Mouse (Mus musculus) heart, embryonic 13.5 days (tissue): Measurements from ENCODE around the gene Gm10643. TPM values are rescaled to one million over a fixed set of nuclear protein-coding genes. Genes with fewer than 3 reads are reported as not detected.

Experiments used
- ATAC-seq: fragments of 200-750 bp; cut with Nextera tagmentation; 2 replicates; pipeline ENCODE4 v1.8.0; 2017; ENCODE audit warnings: moderate TSS enrichment; ENCODE audit not compliant: insufficient number of reproducible peaks, low FRiP score, low TSS enrichment; ENCODE audit errors: extremely low read depth
- H3K27ac ChIP-seq: fragments of 300-500 bp; sonication (generic); replicated peaks from 2 replicates; pipeline ENCODE4 v1.5.1; 2015; ENCODE audit warnings: moderate library complexity, mild to moderate bottlenecking, inconsistent platforms
- H3K27me3 ChIP-seq: fragments of 300-500 bp; sonication (generic); replicated peaks from 2 replicates; pipeline ENCODE4 v1.6.1; 2015; ENCODE audit warnings: mild to moderate bottlenecking, inconsistent platforms
- H3K36me3 ChIP-seq: fragments of 300-500 bp; sonication (generic); 2 replicates; pipeline ENCODE4 v1.6.1; 2015; ENCODE audit warnings: mild to moderate bottlenecking, inconsistent platforms
- H3K4me1 ChIP-seq: fragments of 300-500 bp; sonication (generic); 2 replicates; pipeline ENCODE4 v1.6.1; 2015; ENCODE audit warnings: inconsistent platforms
- H3K4me2 ChIP-seq: fragments of 300-500 bp; sonication (generic); 2 replicates; pipeline ENCODE4 v1.6.1; 2015; ENCODE audit warnings: inconsistent platforms, mild to moderate bottlenecking, moderate library complexity
- H3K4me3 ChIP-seq: fragments of 300-500 bp; sonication (generic); 2 replicates; pipeline ENCODE4 v1.5.1; 2015; ENCODE audit warnings: moderate library complexity, mild to moderate bottlenecking, inconsistent platforms
- H3K9ac ChIP-seq: fragments of 300-500 bp; sonication (generic); 2 replicates; pipeline ENCODE4 v1.6.1; 2015; ENCODE audit warnings: inconsistent platforms, mild to moderate bottlenecking, moderate library complexity
- H3K9me3 ChIP-seq: fragments of 300-500 bp; sonication (generic); 2 replicates; pipeline ENCODE4 v1.6.1; 2016; ENCODE audit warnings: inconsistent platforms
- WGBS: fragments of 180-500 bp; shearing (Covaris S2); methylation state at CpG from one replicate; pipeline ENCODE4 v1.1.7; 2015; ENCODE audit warnings: mixed read lengths; 5-methylcytosine and 5-hydroxymethylcytosine counted together
- polyA plus RNA-seq: library from polyadenylated mRNA; unstranded; fragments of >200 nt; fragmentation: Nextera tagmentation; extraction: Ambion mirVana; gene quantifications from 2 replicates; pipeline ENCODE4 v1.2.1, GENCODE M21; 2015

Gm10643 gene
- polyA plus RNA-seq, 1 experiment from 2014 or later, result 0.86 TPM

DNA sequence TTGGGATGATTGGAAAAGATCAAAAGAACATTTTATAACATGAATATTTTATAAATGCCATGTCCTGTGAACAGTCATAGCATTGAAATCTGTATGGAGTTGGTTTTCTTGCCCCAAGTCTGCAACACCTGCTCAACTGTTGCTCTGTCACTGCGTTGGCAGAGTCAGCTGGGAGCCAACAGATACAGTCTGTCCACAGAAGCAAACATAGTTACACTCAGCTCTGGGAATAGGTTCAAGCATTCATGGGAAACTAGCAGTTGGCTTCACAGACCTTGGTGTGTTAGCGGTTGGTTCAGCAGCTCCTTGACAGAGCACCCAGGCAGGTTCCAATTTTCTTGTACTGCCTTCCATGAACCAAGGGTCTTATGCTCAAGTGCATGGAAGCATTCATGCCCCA lies 5.7 kb upstream of the Gm10643 start:
- Histone ChIP-seq H3K4me2 (no peak overlapping the region), H3K4me3 (no peak overlapping the region), H3K9ac (no peak overlapping the region), H3K27me3 (no peaks in the 10 kb centered on the region), H3K4me1 (peaks cover 62% of the 10 kb centered on the region), H3K9me3 (no peaks in the 10 kb centered on the region), H3K27ac (no peak overlapping the region), H3K36me3 (peaks cover 12% of the 10 kb centered on the region)
- WGBS, result 79% methylated on average over 2 of the region's 2 CpGs
- ATAC-seq, result no peak

GRCm38 (mm10) chr8:84070241-84070640 lies 5.3 kb upstream of the Gm10643 start:
- no peak for ATAC-seq
- no peaks in the 10 kb centered on the region for H3K27me3 ChIP-seq
- peaks cover 8% of the 10 kb centered on the region for H3K36me3 ChIP-seq
- H3K9me3 ChIP-seq, result no peaks in the 10 kb centered on the region
- peaks cover 66% of the 10 kb centered on the region for H3K4me1 ChIP-seq
- peak overlapping the region; percentile 34; the same call in 1 of the 2 replicates for H3K9ac ChIP-seq
- H3K4me3 ChIP-seq, result no peak overlapping the region
- no peak overlapping the region for H3K27ac ChIP-seq
- H3K4me2 ChIP-seq, result no peak overlapping the region
- 76% methylated on average over 5 of the region's 5 CpGs for WGBS

DNA sequence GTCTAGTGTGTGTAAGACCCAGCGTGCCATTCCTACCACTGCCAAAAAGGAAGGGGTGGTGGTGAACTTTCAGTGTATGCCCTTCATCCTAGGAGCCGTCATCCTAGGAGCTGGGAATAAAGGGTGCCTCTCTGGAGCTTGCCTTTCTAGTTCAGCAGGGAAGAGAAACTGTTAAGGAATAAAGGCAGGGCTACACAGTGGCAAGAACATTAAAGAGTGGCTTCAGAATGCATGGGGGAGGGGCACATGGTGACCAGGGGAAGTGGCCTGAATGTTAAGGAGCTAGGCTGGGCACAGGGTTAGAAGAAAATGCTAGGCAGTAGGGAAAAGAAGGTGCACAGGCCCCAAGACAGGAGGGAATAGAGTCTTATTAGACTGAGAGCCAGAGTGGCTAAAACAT lies 4.8 kb upstream of the Gm10643 start:
- ATAC-seq, result no peak
- Histone ChIP-seq H3K27ac (no peak overlapping the region), H3K4me1 (peaks cover 68% of the 10 kb centered on the region), H3K4me2 (no peak overlapping the region), H3K36me3 (peaks cover 3% of the 10 kb centered on the region), H3K9ac (peak overlapping the region; percentile 34), H3K9me3 (no peaks in the 10 kb centered on the region), H3K27me3 (no peaks in the 10 kb centered on the region), H3K4me3 (no peak overlapping the region)
- WGBS, result 77% methylated on average over 2 of the region's 2 CpGs

DNA sequence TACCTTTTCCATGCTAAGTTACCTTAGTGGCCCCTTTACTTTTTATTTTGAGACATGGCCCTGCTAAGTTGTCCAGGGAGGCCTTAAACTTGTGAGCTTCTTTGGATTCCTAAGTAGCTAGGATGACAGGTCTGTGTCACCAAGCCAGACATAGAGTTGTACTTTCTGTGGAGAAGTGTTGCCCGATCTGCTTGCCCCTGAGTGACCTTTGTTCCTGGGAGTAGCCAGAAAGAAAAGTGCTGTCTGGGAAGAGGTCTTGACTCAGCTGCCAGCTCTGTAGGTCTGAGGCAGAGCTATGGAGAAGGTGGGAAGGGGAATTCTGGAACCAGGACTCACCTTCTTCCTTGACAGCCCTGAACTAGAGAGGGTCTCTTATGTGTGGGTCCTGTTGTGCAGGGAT lies 4.2 kb upstream of the Gm10643 start:
- peak overlapping the region; percentile 34 for H3K9ac ChIP-seq
- H3K27ac ChIP-seq, result peak overlapping the region; percentile 49; the same call in 1 of the 2 replicates
- H3K4me3 ChIP-seq, result no peak overlapping the region
- WGBS, result 22% methylated on average over 1 of the region's 1 CpGs
- H3K9me3 ChIP-seq, result no peaks in the 10 kb centered on the region
- no peaks in the 10 kb centered on the region; the same call in 1 of the 2 replicates for H3K36me3 ChIP-seq
- peak overlapping the region; percentile 68 for H3K4me2 ChIP-seq
- no peak for ATAC-seq
- H3K27me3 ChIP-seq, result no peaks in the 10 kb centered on the region
- peaks cover 68% of the 10 kb centered on the region for H3K4me1 ChIP-seq

GRCm38 (mm10) chr8:84068316-84069035 lies 3.5 kb upstream of the Gm10643 start:
- no peak overlapping the region for H3K4me3 ChIP-seq
- H3K9me3 ChIP-seq, result no peaks in the 10 kb centered on the region
- H3K36me3 ChIP-seq, result no peaks in the 10 kb centered on the region
- 43% methylated on average over 12 of the region's 12 CpGs for WGBS
- no peak for ATAC-seq
- H3K27ac ChIP-seq, result peak overlapping the region; percentile 49
- H3K9ac ChIP-seq, result peak overlapping the region; percentile 34; the same call in 1 of the 2 replicates
- peaks cover 68% of the 10 kb centered on the region for H3K4me1 ChIP-seq
- no peaks in the 10 kb centered on the region for H3K27me3 ChIP-seq
- peak overlapping the region; percentile 68 for H3K4me2 ChIP-seq

- Histone ChIP-seq H3K36me3 (no peaks in the 10 kb centered on the region), H3K4me3 (peak overlapping the region; percentile 88), H3K4me2 (peak overlapping the region; percentile 68), H3K9ac (peak overlapping the region; percentile 93), H3K27ac (0 out of 2 replicates have a peak overlapping the region, but pooled peaks have one; percentile 95), H3K27me3 (no peaks in the 10 kb centered on the region), H3K9me3 (no peaks in the 10 kb centered on the region), H3K4me1 (peaks cover 62% of the 10 kb centered on the region)
- no peak for ATAC-seq
- 68% methylated on average over 7 of the region's 7 CpGs for WGBS
Measured at GRCm38 (mm10) chr8:84067911-84068310, 3.0 kb upstream of the Gm10643 start.

- no peaks in the 10 kb centered on the region for H3K27me3 ChIP-seq
- H3K4me2 ChIP-seq, result peak overlapping the region; percentile 68
- H3K9me3 ChIP-seq, result no peaks in the 10 kb centered on the region
- H3K4me3 ChIP-seq, result peak overlapping the region; percentile 88
- ATAC-seq, result peak; percentile 58
- H3K4me1 ChIP-seq, result peaks cover 54% of the 10 kb centered on the region
- peak overlapping the region; percentile 93 for H3K9ac ChIP-seq
- under 1% methylated on average over 55 of the region's 58 CpGs for WGBS
- H3K36me3 ChIP-seq, result no peaks in the 10 kb centered on the region
- H3K27ac ChIP-seq, result peak overlapping the region; percentile 95
Measured at GRCm38 (mm10) chr8:84067047-84067573, 2.2 kb upstream of the Gm10643 start.

GRCm38 (mm10) chr8:84066291-84066930 lies 1.5 kb upstream of the Gm10643 start, which contains the start of gene Rfx1:
Gene Rfx1, plus strand, starts transcription at chr8:84066834.
- H3K27me3 ChIP-seq, result no peaks in the 10 kb centered on the region
- H3K27ac ChIP-seq, result peak within 1 kb of the TSS; percentile 95
- H3K4me1 ChIP-seq, result peaks cover 47% of the 10 kb centered on the region
- under 1% methylated on average over 51 of the region's 51 CpGs for WGBS
- H3K9ac ChIP-seq, result peak within 1 kb of the TSS; percentile 93
- H3K36me3 ChIP-seq, result no peaks in the 10 kb centered on the region
- H3K4me2 ChIP-seq, result peak within 1 kb of the TSS; percentile 84
- peak within 1 kb of the TSS; percentile 88 for H3K4me3 ChIP-seq
- ATAC-seq, result peak; percentile 96
- no peaks in the 10 kb centered on the region for H3K9me3 ChIP-seq

DNA sequence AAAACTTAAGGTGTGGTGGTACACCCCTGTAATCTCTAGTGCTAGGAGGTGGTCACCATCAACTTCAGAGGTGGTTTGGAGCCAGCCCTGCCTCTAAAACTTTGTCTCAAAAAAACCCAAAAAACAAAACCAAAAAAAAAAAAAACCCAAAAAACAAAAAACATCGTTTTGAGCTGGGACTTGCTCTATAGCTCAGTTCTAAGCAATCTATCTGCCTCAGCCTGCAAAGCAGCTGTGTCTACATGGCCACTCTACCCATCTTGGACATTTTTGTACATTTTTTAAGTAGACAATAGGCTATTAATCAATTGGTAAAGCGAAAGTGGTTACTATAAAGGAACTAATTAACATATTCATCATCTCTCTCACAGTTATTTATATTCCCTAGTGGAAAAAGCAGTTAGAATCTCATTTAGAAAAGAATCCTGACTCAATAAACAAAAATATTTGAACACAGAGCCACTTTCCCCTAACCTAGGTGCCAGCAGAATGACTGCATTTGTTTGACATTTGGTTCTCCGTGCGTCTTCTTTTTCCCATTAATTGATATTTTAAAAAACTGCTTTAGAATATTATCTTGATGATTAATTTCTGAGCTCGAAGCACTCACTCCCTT lies 628 bp upstream of the Gm10643 start:
- Histone ChIP-seq H3K9ac (peak overlapping the region; percentile 88), H3K27ac (peak overlapping the region; percentile 90), H3K4me1 (peaks cover 39% of the 10 kb centered on the region), H3K27me3 (no peaks in the 10 kb centered on the region), H3K36me3 (no peaks in the 10 kb centered on the region), H3K4me2 (peak overlapping the region; percentile 84), H3K9me3 (no peaks in the 10 kb centered on the region), H3K4me3 (peak overlapping the region; percentile 88)
- ATAC-seq, result no peak
- 27% methylated on average over 5 of the region's 5 CpGs for WGBS

DNA sequence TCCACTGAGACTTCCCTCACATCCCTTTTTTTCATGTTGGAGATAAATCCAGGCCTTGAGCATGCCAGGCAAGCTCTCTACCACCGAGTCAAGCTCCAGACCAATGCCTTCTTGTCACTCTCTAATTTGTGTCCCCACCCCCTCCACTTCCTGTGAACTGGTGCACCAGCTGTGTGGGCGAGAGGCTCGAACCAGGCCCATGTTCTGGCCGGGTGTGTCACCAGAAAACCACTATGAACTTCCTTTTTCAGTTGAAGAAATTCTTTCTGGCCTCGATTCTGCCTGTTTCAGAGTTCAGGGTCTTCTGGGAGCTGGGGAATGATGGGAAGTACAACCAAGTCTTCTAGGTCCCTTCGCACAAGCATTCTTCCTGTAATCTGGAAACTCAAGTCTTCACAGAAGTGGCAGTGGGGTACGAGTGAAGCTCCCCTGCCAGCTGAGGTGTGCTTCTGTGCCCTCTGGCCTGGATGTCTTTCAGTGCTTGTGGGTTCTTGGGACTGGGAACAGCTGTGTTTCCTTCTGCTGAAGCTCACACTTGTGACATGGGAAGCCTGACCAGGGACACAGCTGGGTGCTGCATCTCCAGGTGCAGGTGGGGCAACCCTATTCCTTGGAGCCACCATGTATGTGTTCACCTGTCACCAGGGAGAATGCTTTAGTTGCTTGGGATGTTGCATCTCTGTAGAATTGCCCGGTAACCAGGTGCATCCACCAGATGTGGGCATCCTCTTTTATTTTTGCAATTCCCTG lies 901 bp downstream of the Gm10643 start:
- WGBS, result 55% methylated on average over 8 of the region's 8 CpGs
- Histone ChIP-seq H3K27ac (no peak overlapping the region), H3K4me1 (peaks cover 24% of the 10 kb centered on the region), H3K27me3 (no peaks in the 10 kb centered on the region), H3K4me2 (no peak overlapping the region), H3K4me3 (no peak overlapping the region), H3K9me3 (no peaks in the 10 kb centered on the region), H3K36me3 (no peaks in the 10 kb centered on the region), H3K9ac (no peak overlapping the region)
- ATAC-seq, result no peak
